ENCODE assay signal across 8 mouse cellular contexts in genomic region chr15:103514914-103515313, GRCm38 (mm10). TPM values are rescaled to one million over a fixed set of nuclear protein-coding genes. Genes with fewer than 3 reads are reported as not detected.
DNase-seq lines count a peak whose midpoint lies in the region; ATAC-seq lines count a peak whose summit lies in the region.

No protein-coding gene starts in this region.

- 36% methylated on average over 3 of the region's 3 CpGs for WGBS in kidney, embryonic 15.5 days
- WGBS in forebrain, embryonic 12.5 days: 35% methylated on average over 3 of the region's 3 CpGs
- 45% methylated on average over 3 of the region's 3 CpGs for WGBS in hindbrain, embryonic 12.5 days
- WGBS in midbrain, embryonic 15.5 days: 26% methylated on average over 3 of the region's 3 CpGs

- H3K27me3 ChIP-seq in kidney, embryonic 15.5 days: peaks cover 7% of the 10 kb centered on the region; the same call in 1 of the 2 replicates
- H3K27me3 ChIP-seq in forebrain, embryonic 12.5 days: no peaks in the 10 kb centered on the region
- H3K27me3 ChIP-seq in hindbrain, embryonic 12.5 days: no peaks in the 10 kb centered on the region
- H3K27me3 ChIP-seq in midbrain, embryonic 15.5 days (replicated peaks): no peaks in the 10 kb centered on the region

- H3K4me2 ChIP-seq in kidney, embryonic 15.5 days: peak overlapping the region; percentile 67
- peak overlapping the region; percentile 51 for H3K4me2 ChIP-seq in forebrain, embryonic 12.5 days
- H3K4me2 ChIP-seq in hindbrain, embryonic 12.5 days (replicated peaks): peak overlapping the region; percentile 49
- H3K4me2 ChIP-seq in midbrain, embryonic 15.5 days: peak overlapping the region; percentile 55

- no peak overlapping the region for H3K4me3 ChIP-seq in kidney, embryonic 15.5 days (replicated peaks)
- H3K4me3 ChIP-seq in forebrain, embryonic 12.5 days (replicated peaks): peak overlapping the region; percentile 17; the same call in 1 of the 2 replicates
- no peak overlapping the region for H3K4me3 ChIP-seq in hindbrain, embryonic 12.5 days
- peak overlapping the region; percentile 38; the same call in 1 of the 2 replicates for H3K4me3 ChIP-seq in midbrain, embryonic 15.5 days

- DNase-seq in kidney, adult 11 months: no peak
- DNase-seq in frontal cortex, postnatal 36 days (ENCODE audit: low spot score in 2 of 2): no peak
- DNase-seq in thymus, postnatal 0 days (ENCODE audit: low spot score): no peak
- no peak for DNase-seq in left cerebral cortex, adult 8-10 months (ENCODE audit: low spot score in 2 of 2)

- H3K9ac ChIP-seq in kidney, embryonic 15.5 days: no peak overlapping the region
- H3K9ac ChIP-seq in forebrain, embryonic 12.5 days: peak overlapping the region; percentile 45
- H3K9ac ChIP-seq in hindbrain, embryonic 12.5 days: peak overlapping the region; percentile 47; the same call in 1 of the 2 replicates
- H3K9ac ChIP-seq in midbrain, embryonic 15.5 days: no peak overlapping the region

- ATAC-seq in kidney, embryonic 15.5 days (replicated peaks; ENCODE audit: low FRiP score): no peak
- ATAC-seq in forebrain, embryonic 12.5 days (ENCODE audit: low FRiP score): no peak
- ATAC-seq in hindbrain, embryonic 12.5 days (ENCODE audit: low FRiP score): no peak
- ATAC-seq in midbrain, embryonic 15.5 days (replicated peaks): no peak

- H3K4me1 ChIP-seq in kidney, embryonic 15.5 days: peaks cover 31% of the 10 kb centered on the region
- peaks cover 63% of the 10 kb centered on the region for H3K4me1 ChIP-seq in forebrain, embryonic 12.5 days
- H3K4me1 ChIP-seq in hindbrain, embryonic 12.5 days: peaks cover 49% of the 10 kb centered on the region
- peaks cover 64% of the 10 kb centered on the region for H3K4me1 ChIP-seq in midbrain, embryonic 15.5 days

- no peaks in the 10 kb centered on the region for H3K36me3 ChIP-seq in kidney, embryonic 15.5 days
- no peaks in the 10 kb centered on the region for H3K36me3 ChIP-seq in forebrain, embryonic 12.5 days (replicated peaks)
- H3K36me3 ChIP-seq in hindbrain, embryonic 12.5 days: peaks cover 2% of the 10 kb centered on the region; the same call in 1 of the 2 replicates
- H3K36me3 ChIP-seq in midbrain, embryonic 15.5 days (replicated peaks): no peaks in the 10 kb centered on the region

- H3K9me3 ChIP-seq in kidney, embryonic 15.5 days (replicated peaks): no peaks in the 10 kb centered on the region
- H3K9me3 ChIP-seq in forebrain, embryonic 12.5 days: no peaks in the 10 kb centered on the region
- no peaks in the 10 kb centered on the region for H3K9me3 ChIP-seq in hindbrain, embryonic 12.5 days (replicated peaks)
- H3K9me3 ChIP-seq in midbrain, embryonic 15.5 days: no peaks in the 10 kb centered on the region

- no peak overlapping the region for H3K27ac ChIP-seq in kidney, embryonic 15.5 days
- peak overlapping the region; percentile 68 for H3K27ac ChIP-seq in forebrain, embryonic 12.5 days
- peak overlapping the region; percentile 13; the same call in 1 of the 2 replicates for H3K27ac ChIP-seq in hindbrain, embryonic 12.5 days
- peak overlapping the region; percentile 81 for H3K27ac ChIP-seq in midbrain, embryonic 15.5 days

RNA-seq across cellular contexts. Expression of gene Pde1b, which starts 12.1 kb away (rescaled TPM):
- 4.3 and 4.8 TPM in 2 replicates for polyA plus RNA-seq in kidney, embryonic 15.5 days (2015; fragmentation: Nextera tagmentation; extraction: Ambion mirVana)
- polyA plus RNA-seq in forebrain, embryonic 12.5 days (2016; fragmentation: Nextera tagmentation; extraction: Ambion mirVana): 42.7 and 45.8 TPM in 2 replicates
- polyA plus RNA-seq in hindbrain, embryonic 12.5 days (2016; fragmentation: Nextera tagmentation; extraction: Ambion mirVana): 51.6 and 54.2 TPM in 2 replicates
- 87.2 and 87.4 TPM in 2 replicates for polyA plus RNA-seq in midbrain, embryonic 15.5 days (2015; fragmentation: Nextera tagmentation; extraction: Ambion mirVana)
- 2.6 and 3.6 TPM in 2 replicates for polyA plus RNA-seq in thymus, postnatal 0 days (2015; fragmentation: Nextera tagmentation; extraction: Ambion mirVana)
- total RNA-seq in left cerebral cortex, adult 8-10 months (2022): 100 to 1,000 TPM; 284 to 347 (median 325) TPM

RNA-seq across cellular contexts. Expression of gene Ppp1r1a, which starts 22.9 kb away (rescaled TPM):
- polyA plus RNA-seq in kidney, embryonic 15.5 days (2015; fragmentation: Nextera tagmentation; extraction: Ambion mirVana): 18.9 and 21.5 TPM in 2 replicates
- polyA plus RNA-seq in forebrain, embryonic 12.5 days (2016; fragmentation: Nextera tagmentation; extraction: Ambion mirVana): 55.9 and 57.7 TPM in 2 replicates
- 55.2 and 56.1 TPM in 2 replicates for polyA plus RNA-seq in hindbrain, embryonic 12.5 days (2016; fragmentation: Nextera tagmentation; extraction: Ambion mirVana)
- polyA plus RNA-seq in midbrain, embryonic 15.5 days (2015; fragmentation: Nextera tagmentation; extraction: Ambion mirVana): 135 and 139 TPM in 2 replicates
- 1.7 and 2.0 TPM in 2 replicates for polyA plus RNA-seq in thymus, postnatal 0 days (2015; fragmentation: Nextera tagmentation; extraction: Ambion mirVana)
- total RNA-seq in left cerebral cortex, adult 8-10 months (2022): 100 to 1,000 TPM; 127 to 151 (median 142) TPM

RNA-seq across cellular contexts. Expression of gene Glycam1, which starts 50.0 kb away (rescaled TPM):
- not detected in 2 replicates for polyA plus RNA-seq in kidney, embryonic 15.5 days (2015; fragmentation: Nextera tagmentation; extraction: Ambion mirVana)
- not detected in 2 replicates for polyA plus RNA-seq in forebrain, embryonic 12.5 days (2016; fragmentation: Nextera tagmentation; extraction: Ambion mirVana)
- polyA plus RNA-seq in hindbrain, embryonic 12.5 days (2016; fragmentation: Nextera tagmentation; extraction: Ambion mirVana): not detected in 2 replicates
- polyA plus RNA-seq in midbrain, embryonic 15.5 days (2015; fragmentation: Nextera tagmentation; extraction: Ambion mirVana): not detected in 2 replicates
- polyA plus RNA-seq in thymus, postnatal 0 days (2015; fragmentation: Nextera tagmentation; extraction: Ambion mirVana): not detected in 2 replicates
- total RNA-seq in left cerebral cortex, adult 8-10 months (2022): not detected

Comparison
In these comparisons a context has a peak if more than half of its experiments do, and no peak if none do; other contexts are left out.
1. H3K4me3 ChIP-seq: peak in forebrain, embryonic 12.5 days (single experiment) and midbrain, embryonic 15.5 days (single experiment); none in kidney, embryonic 15.5 days (single experiment) and hindbrain, embryonic 12.5 days (single experiment).
2. H3K9ac ChIP-seq: peak in forebrain, embryonic 12.5 days (single experiment) and hindbrain, embryonic 12.5 days (single experiment); none in kidney, embryonic 15.5 days (single experiment) and midbrain, embryonic 15.5 days (single experiment).
3. Peak in every context shown above with its lines, with median percentiles within 50 percentile points of each other: H3K4me2 ChIP-seq.